Mouse (Mus musculus) CH12.LX (cell line): Measurements from ENCODE around the gene Tmem123.

ENCODE experiments used
- CHD1 ChIP-seq: IDR thresholded peaks from 2 replicates; pipeline ENCODE4 v1.6.1; 2012; ENCODE audit warnings: low read depth, low read length, improper control_type of control experiment, inconsistent platforms
- CTCF ChIP-seq, 2 experiments: IDR thresholded peaks in 1 of 2; conservative IDR thresholded peaks in 1 of 2; 2 replicates each; pipeline ENCODE4 v1.5.1; 2011 to 2012; ENCODE audit warnings: low read depth in 2 of 2, low read length in 2 of 2, improper control_type of control experiment in 1 of 2, inconsistent platforms in 1 of 2, mild to moderate bottlenecking in 1 of 2, moderate library complexity in 1 of 2
- ETS1 ChIP-seq: conservative IDR thresholded peaks from 2 replicates; pipeline ENCODE4 v1.6.1; 2012; ENCODE audit warnings: low read depth, mild to moderate bottlenecking, inconsistent platforms, low read length, improper control_type of control experiment, moderate library complexity
- KAT2A ChIP-seq: IDR thresholded peaks from 2 replicates; pipeline ENCODE4 v1.6.1; 2012; ENCODE audit warnings: low read length, improper control_type of control experiment, inconsistent platforms; ENCODE audit not compliant: insufficient replicate concordance
- UBTF ChIP-seq: IDR thresholded peaks from 2 replicates; pipeline ENCODE4 v1.6.1; 2012; ENCODE audit warnings: low read depth, mild to moderate bottlenecking, inconsistent platforms, low read length, improper control_type of control experiment, moderate library complexity

DNA sequence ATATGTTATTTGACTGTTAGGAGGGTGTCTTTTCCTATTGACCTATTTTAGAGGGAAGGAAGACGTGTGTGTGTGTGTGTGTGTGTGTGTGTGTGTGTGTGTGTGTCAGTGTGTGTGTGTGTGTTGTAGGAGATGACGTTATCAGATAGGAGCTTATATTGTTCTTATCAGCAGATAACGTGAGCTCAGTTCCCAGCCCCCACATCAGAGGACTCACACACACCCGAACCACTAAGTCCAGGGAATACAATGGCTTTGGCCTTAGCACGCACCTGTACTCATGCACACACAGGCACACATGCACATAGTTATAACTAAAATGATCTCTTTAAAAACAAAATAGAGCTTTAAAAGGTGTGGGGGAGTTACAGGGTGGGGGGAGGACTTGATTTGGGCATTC is 5.7 kb downstream of the Tmem123 start:
- TF ChIP-seq UBTF, result no peak
- no peak for TF ChIP-seq CTCF (conservative IDR thresholded peaks at IDR 0.05 in 1 of 2, IDR thresholded peaks at IDR 0.05 in 1 of 2; ENCODE audit: low read depth in 2 of 2, low read length in 2 of 2)
- TF ChIP-seq ETS1, result no peak
- no peak for TF ChIP-seq CHD1
- TF ChIP-seq KAT2A, result no peak
